Mouse (Mus musculus) left cerebral cortex, postnatal 25 days (tissue): ENCODE results near the gene Nmnat2. TPM values are rescaled to one million over a fixed set of nuclear protein-coding genes. Genes with fewer than 3 reads are reported as not detected.

Experiments used
- DNase-seq, 2 experiments: peaks; one replicate each; pipeline ENCODE4 v3.0.0; 2022; ENCODE audit warnings: low spot score in 2 of 2, mixed read lengths in 1 of 2
- intact Hi-C: fragments of 180-260 bp; cut with DNase I; formaldehyde crosslinking; loops from one replicate; pipeline ENCODE4 v1.15.1; 2025
- total RNA-seq, 2 experiments: library from RNA; stranded (reverse); gene quantifications; 2 replicates each; pipeline ENCODE4 v1.2.3; 2021

The Nmnat2 gene
- total RNA-seq, 2 experiments from 2014 or later: 153 to 155 TPM

DNA sequence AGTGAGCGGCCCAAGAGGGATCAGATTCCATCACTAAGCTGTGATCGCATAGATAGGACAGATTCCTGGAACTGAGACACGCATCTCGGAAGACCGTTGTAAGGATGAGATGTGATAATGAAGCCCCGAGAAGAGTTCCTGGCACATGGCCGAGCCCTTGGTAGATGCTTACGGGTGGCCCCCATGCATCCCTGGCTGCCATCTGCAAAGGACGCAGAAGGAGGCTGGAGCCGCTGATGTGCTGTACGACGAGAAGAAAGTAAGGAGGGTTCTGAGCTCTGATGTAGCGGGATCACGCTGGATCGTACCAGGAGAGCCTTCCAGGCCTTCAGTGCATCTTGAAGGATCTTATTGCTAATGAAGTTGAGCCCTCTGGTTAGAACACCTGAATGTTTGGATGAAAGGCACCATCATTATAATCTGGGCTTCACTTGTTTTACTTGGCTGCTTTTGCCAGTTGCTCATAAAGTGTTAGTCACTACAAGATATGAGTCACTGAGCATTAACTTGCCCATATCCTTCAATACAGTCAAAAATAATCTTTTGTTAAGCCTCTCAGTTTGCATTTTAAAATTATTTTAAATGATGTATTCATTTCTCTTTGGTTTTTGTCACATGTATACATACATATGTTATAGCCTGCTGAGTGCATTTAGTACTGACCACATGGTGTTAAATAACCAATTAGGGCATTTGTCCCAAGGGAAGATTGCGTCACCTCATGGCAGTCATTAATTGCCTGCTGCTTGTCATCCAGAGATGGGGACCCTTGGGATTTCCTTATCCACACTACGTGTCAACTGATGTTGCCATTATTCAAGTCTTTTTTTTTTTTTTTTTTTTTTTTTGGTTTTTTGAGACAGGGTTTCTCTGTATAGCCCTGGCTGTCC is 147.7 kb downstream of the Nmnat2 start:
- intact Hi-C loops: no loop called here
- DNase-seq: no peak

DNA sequence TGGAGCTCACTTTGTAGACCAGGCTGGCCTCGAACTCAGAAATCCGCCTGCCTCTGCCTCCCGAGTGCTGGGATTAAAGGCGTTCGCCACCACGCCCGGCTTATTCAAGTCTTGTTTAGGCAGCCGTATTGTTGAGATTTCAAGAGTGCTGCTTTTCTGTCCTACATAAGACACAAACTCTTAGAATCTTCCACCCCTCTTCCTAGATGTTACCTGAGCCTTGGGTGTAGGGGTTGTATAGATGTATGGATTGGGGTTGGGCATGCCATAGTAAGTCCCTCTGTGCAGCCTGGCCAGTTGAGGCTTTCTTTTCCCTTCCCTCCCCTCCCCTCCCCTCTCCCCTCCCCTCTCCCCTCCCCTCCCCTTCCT is 148.4 kb downstream of the Nmnat2 start:
- intact Hi-C loops: no loop called here

DNA sequence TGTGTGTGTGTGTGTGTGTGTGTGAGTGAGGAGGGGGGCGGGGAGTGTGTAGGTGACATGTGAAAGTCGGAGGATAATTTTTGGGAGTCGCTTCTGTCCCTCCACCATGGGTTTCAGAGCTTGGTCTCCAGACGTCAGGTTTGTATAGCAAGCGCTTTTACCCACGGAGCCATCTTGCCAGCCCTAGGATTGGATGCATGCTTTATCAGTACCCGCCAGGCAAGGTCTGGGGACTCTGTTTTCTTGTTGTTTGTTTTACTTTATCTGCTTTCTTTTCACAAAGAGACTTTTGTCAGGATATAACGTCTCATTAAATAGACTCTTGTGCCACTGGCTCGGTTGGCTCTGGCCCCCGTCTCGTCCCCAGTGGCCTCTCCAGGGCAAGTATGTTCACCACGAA is 150.0 kb downstream of the Nmnat2 start:
- no peak for DNase-seq
- intact Hi-C loops: no loop called here

More for the DNA sequence above, 148.4 kb downstream of the Nmnat2 start:
- no peak for DNase-seq

DNA sequence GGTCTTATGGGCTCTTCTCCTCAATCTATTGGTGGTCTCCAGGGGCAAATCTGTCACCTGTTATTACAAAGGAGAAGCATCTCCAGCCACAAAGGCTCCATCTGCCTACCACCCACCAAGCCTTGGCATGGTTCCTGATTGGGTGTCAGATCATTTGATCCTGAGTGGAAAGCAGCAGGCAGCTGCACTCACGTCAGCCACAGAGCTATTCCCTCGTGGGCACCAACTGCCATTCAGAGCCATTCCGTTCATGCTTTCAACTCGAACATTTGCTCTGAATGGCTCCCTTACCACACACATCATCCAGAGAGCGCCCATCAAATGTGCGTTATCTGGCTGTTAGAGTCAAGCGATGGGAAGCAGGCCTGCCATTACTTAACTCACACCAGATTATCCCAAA is 153.1 kb downstream of the Nmnat2 start:
- DNase-seq: no peak
- intact Hi-C loops: no loop called here

DNA sequence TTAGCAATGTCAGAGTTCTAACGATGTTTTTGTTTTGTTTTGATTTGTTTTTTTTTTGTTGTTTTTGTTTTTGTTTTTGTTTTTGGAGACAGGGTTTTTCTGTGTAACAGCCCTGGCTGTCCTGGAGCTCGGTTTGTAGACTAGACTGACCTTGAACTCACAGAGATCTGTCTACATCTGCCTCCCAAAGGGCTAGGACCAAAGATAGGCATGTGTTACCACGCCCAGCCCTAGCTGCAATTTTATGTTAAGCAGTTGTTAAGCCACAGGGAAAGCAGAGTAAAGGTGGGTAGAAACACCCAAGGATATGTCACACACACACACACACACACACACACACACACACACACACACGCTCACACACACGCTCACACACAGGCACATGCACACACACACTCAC is 154.6 kb downstream of the Nmnat2 start:
- intact Hi-C loops: no loop called here
- no peak for DNase-seq

DNA sequence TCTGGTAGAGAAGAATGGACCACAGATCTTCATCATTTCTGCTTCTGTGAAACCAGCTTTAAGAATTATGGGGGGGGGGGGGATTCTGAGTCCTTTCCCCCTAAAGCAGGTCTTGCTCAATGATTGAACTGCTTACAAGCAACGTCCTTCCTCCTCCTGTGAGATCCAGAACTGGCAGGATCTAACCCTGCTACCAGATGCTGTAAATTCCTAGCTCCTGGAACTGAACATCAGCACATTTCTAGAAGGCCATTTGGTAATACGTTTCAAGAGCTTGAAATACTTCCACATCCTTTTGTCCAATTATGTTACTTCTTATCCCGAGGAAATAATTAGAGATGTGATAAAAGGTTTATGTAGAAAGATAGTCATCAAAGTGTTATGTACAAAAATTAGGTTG is 155.0 kb downstream of the Nmnat2 start:
- DNase-seq: no peak
- intact Hi-C loops: no loop called here

DNA sequence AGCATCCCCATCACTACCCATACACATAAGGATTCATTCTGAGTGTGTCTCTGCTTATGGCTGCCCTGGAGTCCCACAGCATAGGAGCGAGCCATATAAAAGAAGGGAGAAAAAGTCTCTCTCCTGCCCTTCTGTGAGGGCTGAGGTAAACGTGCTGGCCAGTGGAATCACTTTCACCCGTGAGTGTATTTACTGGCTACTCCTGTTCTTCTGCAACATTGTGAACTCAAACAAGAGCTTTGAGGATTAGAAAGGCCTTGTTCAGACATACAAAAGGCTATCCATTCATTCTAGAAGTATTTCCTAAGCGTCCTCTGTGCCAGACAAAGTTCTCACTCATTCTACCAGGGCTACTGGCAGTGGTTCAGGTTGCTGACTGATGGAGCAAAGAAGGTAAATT is 156.8 kb downstream of the Nmnat2 start:
- DNase-seq: no peak
- intact Hi-C loops: no loop called here

DNA sequence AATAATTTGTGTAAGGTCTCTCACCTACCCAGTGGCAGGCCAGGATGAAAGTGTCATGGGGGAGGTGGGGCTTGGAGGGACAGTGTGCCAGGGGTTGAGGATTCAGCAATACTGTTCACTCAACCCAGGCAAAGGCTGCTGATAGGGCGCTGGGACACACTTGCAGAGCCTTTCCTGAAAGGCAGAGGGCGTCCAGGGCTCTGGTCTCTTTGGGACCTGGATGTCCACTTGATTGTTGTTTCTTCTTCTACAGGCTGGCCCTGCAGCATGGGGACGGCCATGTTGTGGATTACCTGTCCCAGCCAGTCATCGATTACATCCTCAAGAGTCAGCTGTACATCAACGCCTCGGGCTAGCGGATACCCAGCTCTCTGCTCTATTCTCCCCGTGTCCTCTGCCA is 160.5 kb downstream of the Nmnat2 start:
- DNase-seq: no peak
- intact Hi-C loops: no loop called here

DNA sequence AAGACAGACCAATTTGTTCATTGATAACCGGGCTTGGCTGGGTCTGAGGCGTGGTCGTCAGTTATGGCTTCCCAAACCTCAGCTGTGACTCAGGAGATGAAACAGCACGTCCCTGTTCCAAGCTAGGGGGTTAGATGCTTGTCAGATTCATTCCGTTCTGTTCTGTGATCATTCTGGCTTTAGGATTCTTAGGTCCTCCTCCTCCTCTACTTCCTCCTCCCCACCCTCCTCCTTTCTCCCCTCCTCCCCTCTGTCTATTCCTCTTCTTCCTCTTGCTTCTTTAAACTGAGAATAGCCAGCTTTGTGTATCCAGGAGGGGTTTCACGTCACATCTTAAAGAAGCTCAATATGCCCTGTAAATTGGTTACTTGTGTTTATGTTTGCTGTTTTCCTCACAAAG is 165.8 kb downstream of the Nmnat2 start:
- no peak for DNase-seq
- intact Hi-C loops: no loop called here

DNA sequence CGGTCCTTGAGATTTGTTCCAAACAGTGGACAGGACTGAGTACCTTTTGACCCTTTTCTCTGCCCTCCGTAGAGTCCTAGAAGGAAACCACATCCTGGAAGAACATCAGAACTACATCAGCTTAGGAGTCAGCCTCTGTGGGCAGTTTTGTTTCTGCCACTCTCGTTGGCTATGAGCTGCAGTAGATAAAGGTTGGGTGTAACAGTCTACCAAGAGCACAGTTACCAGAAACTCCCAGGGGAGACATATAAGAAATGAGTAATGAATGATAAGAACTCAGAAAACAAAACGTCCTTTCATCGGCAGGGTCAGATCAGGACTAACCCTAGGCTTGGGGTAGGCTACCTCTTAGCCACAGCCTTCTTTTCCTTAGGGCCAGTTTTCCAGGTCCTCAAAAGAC is 166.5 kb downstream of the Nmnat2 start:
- no peak for DNase-seq

DNA sequence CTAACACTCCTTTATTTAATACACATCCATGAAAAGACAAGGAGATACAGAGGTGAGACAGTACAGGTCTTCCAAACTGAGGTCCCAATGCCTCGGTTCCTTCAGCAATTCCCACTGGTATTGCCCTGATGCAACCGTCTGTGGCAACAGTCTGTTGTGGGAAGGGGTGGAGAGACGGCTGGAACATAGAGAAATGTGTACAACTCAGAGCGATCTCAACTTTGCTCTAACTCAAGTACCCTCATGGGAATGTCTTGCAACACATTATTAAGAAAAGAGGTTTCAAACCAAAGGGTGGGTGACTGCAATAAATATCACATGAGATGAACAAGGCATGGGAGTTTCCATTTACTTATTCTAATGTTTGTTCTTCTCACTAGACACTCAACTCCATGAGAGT is 168.0 kb downstream of the Nmnat2 start:
- intact Hi-C loops: no loop called here
- no peak for DNase-seq

More for the DNA sequence above, 166.5 kb downstream of the Nmnat2 start:
- intact Hi-C loops: no loop called here

DNA sequence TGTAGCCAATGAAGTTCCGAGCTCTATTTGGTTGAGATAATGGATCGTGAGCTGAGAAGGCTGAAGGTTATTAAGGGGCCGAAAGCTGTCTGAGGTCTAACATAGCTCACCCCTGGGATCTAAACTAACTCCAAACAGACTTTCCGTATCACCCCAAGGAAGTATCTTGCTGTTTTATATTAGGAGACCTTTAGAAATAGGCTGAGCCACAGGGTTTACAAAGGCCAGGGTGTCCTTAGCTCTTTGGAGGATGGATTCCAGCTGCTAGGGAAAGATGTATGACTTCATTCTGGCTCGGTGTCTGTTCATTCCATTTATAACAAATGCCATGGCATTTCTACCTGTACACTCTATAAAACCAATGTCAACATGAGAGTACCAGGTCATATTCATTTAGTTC is 169.7 kb downstream of the Nmnat2 start:
- intact Hi-C loops: no loop called here
- DNase-seq: no peak

DNA sequence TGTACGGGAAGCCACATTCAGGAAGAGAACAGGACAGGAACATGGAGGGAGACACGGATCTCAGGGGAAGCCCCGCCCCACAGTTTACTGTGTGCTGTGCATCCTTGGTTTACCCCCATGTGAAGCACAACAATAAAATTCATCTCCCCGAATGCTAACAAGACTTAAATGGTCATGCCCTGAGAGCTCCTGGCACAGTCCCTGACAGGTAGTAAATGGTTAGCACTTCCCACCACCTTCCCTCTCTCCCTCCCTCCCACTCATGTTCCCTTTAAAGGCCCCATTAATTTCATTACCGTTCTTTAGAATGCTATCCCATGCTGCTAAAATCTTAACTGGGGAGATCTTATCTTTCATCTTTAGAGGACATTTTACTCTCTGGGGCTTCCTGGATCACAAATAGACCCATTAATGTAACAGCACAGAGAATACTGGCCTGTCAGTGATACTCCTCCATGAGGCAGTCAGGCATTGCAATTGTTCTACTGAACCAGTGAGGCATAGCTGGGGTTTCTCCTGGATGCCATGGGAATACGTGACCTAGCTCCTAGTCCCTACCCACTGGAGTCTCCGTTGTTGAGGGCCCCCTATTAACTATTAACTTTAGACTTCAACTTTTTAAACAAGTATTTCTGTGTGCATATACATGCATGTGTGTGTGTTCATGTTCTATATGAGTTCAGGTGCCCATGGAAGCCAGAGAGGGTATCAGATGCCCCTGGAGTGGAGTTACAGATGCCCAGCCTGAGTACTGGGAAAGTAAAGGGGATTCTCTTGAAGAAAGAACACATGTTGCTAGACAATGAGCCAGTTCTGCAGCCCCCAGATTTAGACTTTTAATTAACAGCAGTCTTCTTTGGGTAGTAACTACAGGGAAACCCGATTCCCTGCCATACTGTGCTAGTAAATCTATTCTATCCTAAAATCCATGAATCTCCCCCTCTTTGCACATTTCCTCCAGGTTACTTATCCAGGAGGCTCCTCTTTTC is 170.8 kb downstream of the Nmnat2 start:
- intact Hi-C loops: no loop called here

DNA sequence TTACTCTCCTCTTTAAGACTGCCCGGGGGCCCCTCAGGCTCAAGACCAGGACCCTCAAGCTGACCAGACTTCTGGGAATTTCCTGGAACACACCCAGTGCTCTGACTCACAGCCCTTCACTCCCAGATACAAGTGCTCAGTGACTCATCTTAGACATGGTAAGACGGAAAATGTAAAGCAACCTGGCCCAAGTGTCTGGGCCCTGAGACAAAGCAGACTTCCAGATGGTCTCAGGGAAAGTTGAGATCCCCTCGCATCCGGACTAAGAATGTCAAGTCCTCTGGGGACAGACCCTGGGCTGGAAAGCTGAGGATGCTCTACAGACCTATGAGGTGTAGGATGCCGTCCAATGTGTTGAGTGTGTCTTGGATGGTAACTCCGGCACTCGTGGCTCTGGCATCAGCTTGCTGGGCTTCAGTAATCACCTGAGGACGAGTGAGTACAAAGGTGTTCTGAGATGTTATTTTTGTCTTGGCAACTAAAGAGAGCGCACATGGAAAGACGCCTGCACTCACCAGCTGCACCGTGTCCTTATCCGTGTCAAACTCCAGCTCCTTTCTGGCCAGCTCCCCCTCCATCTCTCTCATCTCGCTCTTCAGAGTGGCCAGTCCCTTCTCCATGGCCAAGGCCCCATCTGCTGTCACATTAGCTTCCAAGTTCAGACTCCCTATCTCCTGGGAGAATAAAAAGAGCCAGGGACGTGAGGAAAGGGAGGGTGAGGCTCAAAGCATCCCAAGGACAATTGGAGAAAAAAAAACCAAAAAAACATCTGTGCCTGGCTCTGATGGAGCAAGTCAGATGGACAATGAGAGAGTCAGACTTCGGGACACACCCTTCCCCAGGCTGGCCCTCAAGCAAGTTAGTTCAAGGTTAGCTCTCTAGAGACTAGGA is 171.9 kb downstream of the Nmnat2 start:
- intact Hi-C loops: no loop called here
- DNase-seq: peak in 1 of 2 experiments; percentile 21

More for the DNA sequence above, 170.8 kb downstream of the Nmnat2 start:
- no peak for DNase-seq

DNA sequence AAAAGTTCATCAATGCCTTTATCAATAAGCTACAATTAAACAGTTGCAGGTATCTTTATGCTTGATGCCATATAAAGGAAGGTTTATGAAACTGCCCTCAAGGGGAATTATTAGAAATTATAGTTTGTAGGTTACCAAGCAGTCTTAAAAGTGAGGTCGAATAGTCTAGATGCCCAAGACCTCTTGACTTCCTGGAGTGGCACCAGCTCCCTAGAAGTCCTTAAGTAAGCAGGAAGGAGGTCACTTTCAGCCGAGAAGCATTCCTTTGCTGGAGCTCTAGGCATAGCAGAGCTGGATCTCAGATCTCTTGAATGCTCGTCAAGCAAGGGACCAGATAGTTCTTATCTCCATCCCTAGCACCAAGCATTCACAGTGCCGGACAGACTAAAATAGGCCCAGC is 172.8 kb downstream of the Nmnat2 start:
- intact Hi-C loops: no loop called here

DNA sequence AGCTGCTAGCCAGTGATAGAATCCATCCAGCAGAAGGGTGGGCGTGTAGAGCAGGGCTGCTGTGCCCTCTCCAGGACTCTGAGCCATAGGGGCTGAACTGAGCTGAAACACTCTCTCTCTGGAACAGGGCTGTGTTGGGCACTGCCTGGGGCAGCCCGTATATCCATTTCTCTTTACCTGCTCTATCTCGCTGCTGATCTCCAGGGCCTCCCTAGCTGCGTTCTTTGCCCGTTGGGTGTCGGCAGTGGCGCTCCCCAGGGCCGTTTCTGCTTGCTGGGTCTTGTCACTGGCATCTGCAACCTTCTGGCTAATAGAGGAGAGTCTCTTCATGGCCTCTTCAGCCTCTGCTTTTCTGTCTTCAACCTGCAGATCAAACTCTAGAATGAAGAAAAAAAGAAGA is 174.0 kb downstream of the Nmnat2 start:
- intact Hi-C loops: no loop called here

More for the DNA sequence above, 172.8 kb downstream of the Nmnat2 start:
- no peak for DNase-seq

DNA sequence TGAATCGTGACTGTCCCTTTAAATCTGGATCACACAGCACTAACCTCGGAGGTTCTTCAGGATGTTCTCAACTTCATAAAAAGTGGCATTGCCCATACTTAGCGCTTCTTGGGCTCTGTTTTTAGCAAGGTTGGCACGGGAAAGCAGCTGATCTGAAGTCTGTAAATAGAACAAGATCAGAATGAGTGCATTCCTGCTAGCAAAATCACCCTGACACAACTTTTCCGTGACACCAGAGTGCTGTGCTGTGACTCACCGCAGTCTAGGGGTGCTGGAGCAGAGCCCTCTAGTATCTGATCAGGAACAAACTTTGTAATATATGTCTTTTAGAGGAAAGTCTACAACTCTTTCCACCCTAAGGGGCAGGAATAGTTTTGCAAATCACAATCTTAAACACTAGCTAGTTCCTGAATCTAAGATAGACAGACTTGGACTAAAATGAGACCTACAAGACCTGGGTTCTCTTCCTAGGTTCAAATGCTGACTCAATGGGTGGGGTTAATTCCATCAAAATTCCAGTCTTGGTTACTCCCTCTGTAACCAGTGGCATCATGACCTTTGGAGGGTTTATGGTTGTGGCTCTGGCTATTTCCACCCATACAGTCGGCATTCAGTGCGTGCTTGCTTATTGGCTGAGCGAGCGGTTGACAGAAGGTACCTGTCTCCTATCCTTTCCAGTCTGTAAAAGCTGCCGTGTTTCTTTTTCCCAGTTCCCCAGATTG is 175.4 kb downstream of the Nmnat2 start:
- intact Hi-C loops: no loop called here
- DNase-seq: peak in 1 of 2 experiments; percentile 54

More for the DNA sequence above, 174.0 kb downstream of the Nmnat2 start:
- no peak for DNase-seq

DNA sequence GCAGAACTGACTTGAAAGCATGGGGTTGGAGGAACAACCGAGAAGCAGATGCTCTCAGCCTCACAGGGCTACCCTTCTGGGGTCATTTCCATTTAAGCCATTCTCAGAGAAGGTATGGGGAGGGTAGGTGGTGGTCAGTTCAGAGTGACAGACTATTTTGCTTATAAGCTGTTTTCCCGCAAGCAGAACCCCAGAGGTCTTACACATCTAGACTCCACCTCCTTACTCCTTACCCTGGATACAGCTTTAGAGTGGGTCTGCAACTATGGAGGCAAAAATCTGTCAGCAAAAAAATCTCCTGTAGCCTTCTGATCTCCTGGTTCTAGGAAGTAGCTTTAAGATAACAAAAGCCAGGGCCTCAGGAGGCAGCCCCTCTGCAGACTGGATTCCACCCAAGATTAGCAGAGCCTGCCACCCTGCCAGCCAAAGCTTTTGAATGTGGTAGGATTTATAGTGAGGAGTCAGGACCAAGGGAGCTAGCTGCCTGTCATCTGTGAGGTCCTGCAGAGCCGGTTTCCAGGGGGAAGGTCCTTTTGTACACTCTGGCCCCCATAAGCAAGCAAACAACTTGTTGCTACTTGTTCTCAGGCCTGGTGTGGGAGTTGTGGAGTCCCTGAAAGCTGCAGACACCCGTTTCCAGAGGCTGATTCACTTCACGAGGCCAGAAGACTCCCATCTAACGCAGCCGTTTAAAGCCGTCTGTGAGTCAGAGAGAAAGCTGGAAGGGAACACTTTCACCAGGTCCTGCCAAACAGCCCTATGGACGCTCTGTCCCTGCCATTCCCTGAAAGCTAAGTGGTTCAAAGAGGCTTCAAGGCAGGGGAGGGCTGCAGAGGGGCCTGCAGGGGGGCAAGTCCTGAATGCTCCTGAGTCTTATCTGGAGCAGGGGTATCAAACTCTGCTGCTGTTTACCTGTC is 179.3 kb downstream of the Nmnat2 start:
- intact Hi-C loops: no loop called here
- DNase-seq: peak in 1 of 2 experiments; percentile 47
